ENCODE assay signal across 9 mouse cellular contexts in genomic region chr13:97295101-97295852, GRCm38 (mm10). TPM values are rescaled to one million over a fixed set of nuclear protein-coding genes. Genes with fewer than 3 reads are reported as not detected.
A peak's percentile ranks its signal among the peaks of the same experiment; 100 is the strongest.
DNase-seq lines count a peak whose midpoint lies in the region; ATAC-seq lines count a peak whose summit lies in the region.
"Had no signal": no experiment of that assay in that cellular context is flagged by ENCODE, and none has a peak within 500 bp of the region (broad histone marks: within the 10 kb centered on the region; RNA-seq: fewer than 3 reads in every experiment).

No protein-coding gene starts in this region.

- peak overlapping the region; percentile 65 for H3K27ac ChIP-seq in forebrain, embryonic 10.5 days
- H3K27ac ChIP-seq in forebrain, embryonic 14.5 days (ENCODE audit: low read depth, low read length): no peak overlapping the region
- H3K27ac ChIP-seq in kidney, embryonic 15.5 days: peak overlapping the region; percentile 54; the same call in 1 of the 2 replicates
- H3K27ac ChIP-seq: embryonic facial prominence, embryonic 15.5 days had no signal

- H3K4me2 ChIP-seq in forebrain, embryonic 14.5 days (ENCODE audit: low read length): no peak overlapping the region
- H3K4me2 ChIP-seq in kidney, embryonic 15.5 days: no peak overlapping the region
- H3K4me2 ChIP-seq: embryonic facial prominence, embryonic 15.5 days had no signal

- no peak for DNase-seq in forebrain, embryonic 10.5 days (ENCODE audit: extremely low spot score, low spot score)
- DNase-seq in forebrain, embryonic 14.5 days (ENCODE audit: low spot score): no peak
- DNase-seq in ovary, postnatal 14 days (ENCODE audit: low spot score): peak; percentile 30
- no peak for DNase-seq in urinary bladder, postnatal 14 days (ENCODE audit: low spot score)
- DNase-seq in spleen, postnatal 4 days (ENCODE audit: low spot score in 2 of 2): no peak

- H3K9ac ChIP-seq in forebrain, embryonic 14.5 days (ENCODE audit: low read length): no peak overlapping the region
- H3K9ac ChIP-seq in kidney, embryonic 15.5 days: no peak overlapping the region
- H3K9ac ChIP-seq: embryonic facial prominence, embryonic 15.5 days had no signal

- H3K36me3 ChIP-seq in forebrain, embryonic 10.5 days (replicated peaks): no peaks in the 10 kb centered on the region
- no peaks in the 10 kb centered on the region for H3K36me3 ChIP-seq in forebrain, embryonic 14.5 days (ENCODE audit: control insufficient read depth, insufficient read depth, low read length)
- no peaks in the 10 kb centered on the region for H3K36me3 ChIP-seq in kidney, embryonic 15.5 days
- H3K36me3 ChIP-seq: embryonic facial prominence, embryonic 15.5 days had no signal

- H3K4me3 ChIP-seq in forebrain, embryonic 10.5 days: no peak overlapping the region
- no peak overlapping the region for H3K4me3 ChIP-seq in forebrain, embryonic 14.5 days (ENCODE audit: low read depth, low read length)
- H3K4me3 ChIP-seq in kidney, embryonic 15.5 days (replicated peaks): no peak overlapping the region
- H3K4me3 ChIP-seq: embryonic facial prominence, embryonic 15.5 days had no signal

- H3K27me3 ChIP-seq in forebrain, embryonic 10.5 days (ENCODE audit: poor library complexity, severe bottlenecking): peaks cover 29% of the 10 kb centered on the region
- no peaks in the 10 kb centered on the region for H3K27me3 ChIP-seq in forebrain, embryonic 14.5 days (replicated peaks; ENCODE audit: control insufficient read depth, insufficient read depth, low read length)
- H3K27me3 ChIP-seq in kidney, embryonic 15.5 days: no peaks in the 10 kb centered on the region
- H3K27me3 ChIP-seq: embryonic facial prominence, embryonic 15.5 days had no signal

- H3K9me3 ChIP-seq in forebrain, embryonic 10.5 days: no peaks in the 10 kb centered on the region
- H3K9me3 ChIP-seq in forebrain, embryonic 14.5 days (replicated peaks; ENCODE audit: control insufficient read depth, low read length): no peaks in the 10 kb centered on the region
- no peaks in the 10 kb centered on the region for H3K9me3 ChIP-seq in kidney, embryonic 15.5 days (replicated peaks)
- H3K9me3 ChIP-seq: embryonic facial prominence, embryonic 15.5 days had no signal

- no peak for ATAC-seq in forebrain, embryonic 14.5 days
- ATAC-seq in granulocyte monocyte progenitor cell, adult 5-6 weeks (replicated peaks; ENCODE audit: poor library complexity, severe bottlenecking): 0 out of 2 replicates have a peak, but pooled peaks have one; percentile 25
- ATAC-seq in kidney, embryonic 15.5 days (replicated peaks; ENCODE audit: low FRiP score): no peak
- ATAC-seq in monocyte, adult 5-6 weeks (replicated peaks; ENCODE audit: insufficient number of reproducible peaks, low FRiP score, low TSS enrichment, poor library complexity, severe bottlenecking): no peak

- peaks cover 52% of the 10 kb centered on the region for H3K4me1 ChIP-seq in forebrain, embryonic 10.5 days
- H3K4me1 ChIP-seq in forebrain, embryonic 14.5 days (ENCODE audit: control insufficient read depth, insufficient read depth, low read length): peaks cover 14% of the 10 kb centered on the region
- H3K4me1 ChIP-seq in kidney, embryonic 15.5 days: peaks cover 22% of the 10 kb centered on the region

- WGBS in forebrain, embryonic 10.5 days: 68% methylated on average over 9 of the region's 9 CpGs
- 64% methylated on average over 9 of the region's 9 CpGs for WGBS in forebrain, embryonic 14.5 days
- WGBS in kidney, embryonic 15.5 days: 61% methylated on average over 9 of the region's 9 CpGs

RNA-seq across cellular contexts. Expression of gene Enc1, which starts 54.4 kb away (rescaled TPM):
- polyA plus RNA-seq in forebrain, embryonic 10.5 days (2016; fragmentation: Nextera tagmentation; extraction: Ambion mirVana): 7.8 and 10.0 TPM in 2 replicates
- polyA plus RNA-seq in forebrain, embryonic 14.5 days (2014; fragmentation: Nextera tagmentation; extraction: Ambion mirVana): 89.5 and 96.5 TPM in 2 replicates
- total RNA-seq in granulocyte monocyte progenitor cell, adult 5-6 weeks (2014; fragmentation: Nextera tagmentation): 1.3 and 3.8 TPM in 2 replicates
- total RNA-seq in granulocyte monocyte progenitor cell, adult 5-6 weeks (2017): 2.4 and 2.5 TPM in 2 replicates
- 12.0 and 15.1 TPM in 2 replicates for polyA plus RNA-seq in kidney, embryonic 15.5 days (2015; fragmentation: Nextera tagmentation; extraction: Ambion mirVana)
- total RNA-seq in monocyte, adult 5-6 weeks (2017): 4.6 to 13.6 TPM (median 6.6 TPM) in 3 replicates
